In genomic region chr16:25835301-25835700, GRCm38 (mm10) we compare ENCODE assay signal across 12 mouse cellular contexts.
"Had no signal": no experiment of that assay in that cellular context is flagged by ENCODE, and none has a peak within 500 bp of the region (broad histone marks: within the 10 kb centered on the region; RNA-seq: fewer than 3 reads in every experiment).

No protein-coding gene starts in this region.

- H3K9ac ChIP-seq: liver, embryonic 13.5 days; liver, postnatal 0 days; lung, embryonic 15.5 days; midbrain, embryonic 12.5 days; neural tube, embryonic 12.5 days had no signal

- H3K4me2 ChIP-seq: liver, embryonic 13.5 days; lung, embryonic 15.5 days; midbrain, embryonic 12.5 days; neural tube, embryonic 12.5 days had no signal

- H3K4me1 ChIP-seq: liver, embryonic 13.5 days; lung, embryonic 15.5 days; midbrain, embryonic 12.5 days; neural tube, embryonic 12.5 days had no signal

- H3K27me3 ChIP-seq: liver, embryonic 13.5 days; lung, embryonic 15.5 days; midbrain, embryonic 12.5 days; neural tube, embryonic 12.5 days had no signal

- H3K4me3 ChIP-seq: layer of hippocampus, adult 2 months; left cerebral cortex, adult 2 months; liver, embryonic 13.5 days; lung, embryonic 15.5 days; midbrain, embryonic 12.5 days; neural tube, embryonic 12.5 days had no signal

- ATAC-seq: liver, postnatal 0 days had no signal

- DNase-seq: kidney, adult 18-20 months; kidney, postnatal 10 days; kidney, postnatal 4 days; liver; liver, embryonic 13.5 days; liver, postnatal 0 days; thymus, postnatal 4 days had no signal

- H3K36me3 ChIP-seq: liver, embryonic 13.5 days; lung, embryonic 15.5 days; midbrain, embryonic 12.5 days; neural tube, embryonic 12.5 days had no signal

- H3K9me3 ChIP-seq: liver, embryonic 13.5 days; lung, embryonic 15.5 days; midbrain, embryonic 12.5 days; neural tube, embryonic 12.5 days had no signal

- H3K27ac ChIP-seq: layer of hippocampus, adult 2 months; left cerebral cortex, adult 2 months; liver, embryonic 13.5 days; lung, embryonic 15.5 days; midbrain, embryonic 12.5 days; neural tube, embryonic 12.5 days had no signal
